Mouse (Mus musculus): ENCODE data around the gene Gm16181.

The Gm16181 gene

DNA sequence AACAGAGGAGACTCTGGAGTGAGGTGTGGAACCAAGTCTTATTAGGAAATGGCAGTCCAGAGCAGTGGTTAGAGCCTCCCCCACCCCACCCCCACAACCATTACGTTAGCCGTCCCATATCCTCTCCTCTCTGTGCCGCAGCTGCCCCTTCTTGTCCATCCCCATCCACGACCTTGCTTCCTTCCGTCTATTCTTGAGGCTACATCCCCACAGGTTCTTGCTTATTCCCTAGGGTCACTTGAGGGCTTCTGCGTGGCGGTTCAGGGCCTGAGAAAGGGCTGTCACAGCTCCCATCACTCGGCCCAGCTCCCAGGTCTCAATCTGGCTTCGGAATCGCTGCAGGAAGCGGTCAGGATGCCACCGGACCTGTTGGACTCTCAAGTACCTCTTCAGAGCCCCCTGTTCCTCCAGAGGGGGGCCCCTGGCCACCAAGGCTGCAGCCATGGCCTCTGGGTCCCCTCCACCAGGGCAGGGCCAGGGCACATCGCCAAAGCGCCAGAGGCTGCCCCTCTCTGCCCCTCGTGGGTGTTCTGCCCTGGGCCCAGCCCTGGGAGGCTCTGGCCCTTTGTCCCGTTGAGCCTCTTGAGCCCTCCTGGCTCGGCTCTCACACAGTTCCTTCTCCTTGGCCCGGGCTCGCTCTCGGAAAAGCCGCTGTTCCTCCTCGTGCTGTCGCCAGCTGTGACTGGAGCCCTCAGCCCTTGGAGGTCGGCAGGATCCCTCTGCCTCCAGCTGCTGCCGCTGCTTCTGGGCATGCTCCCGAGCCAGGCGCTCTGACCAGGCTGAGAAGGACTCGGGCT, at the start of gene Gm16181:
Gm16181 (plus strand) TSS at position 679 of the 797 bp plus-strand sequence.
- peak; percentile 38 for DNase-seq

DNA sequence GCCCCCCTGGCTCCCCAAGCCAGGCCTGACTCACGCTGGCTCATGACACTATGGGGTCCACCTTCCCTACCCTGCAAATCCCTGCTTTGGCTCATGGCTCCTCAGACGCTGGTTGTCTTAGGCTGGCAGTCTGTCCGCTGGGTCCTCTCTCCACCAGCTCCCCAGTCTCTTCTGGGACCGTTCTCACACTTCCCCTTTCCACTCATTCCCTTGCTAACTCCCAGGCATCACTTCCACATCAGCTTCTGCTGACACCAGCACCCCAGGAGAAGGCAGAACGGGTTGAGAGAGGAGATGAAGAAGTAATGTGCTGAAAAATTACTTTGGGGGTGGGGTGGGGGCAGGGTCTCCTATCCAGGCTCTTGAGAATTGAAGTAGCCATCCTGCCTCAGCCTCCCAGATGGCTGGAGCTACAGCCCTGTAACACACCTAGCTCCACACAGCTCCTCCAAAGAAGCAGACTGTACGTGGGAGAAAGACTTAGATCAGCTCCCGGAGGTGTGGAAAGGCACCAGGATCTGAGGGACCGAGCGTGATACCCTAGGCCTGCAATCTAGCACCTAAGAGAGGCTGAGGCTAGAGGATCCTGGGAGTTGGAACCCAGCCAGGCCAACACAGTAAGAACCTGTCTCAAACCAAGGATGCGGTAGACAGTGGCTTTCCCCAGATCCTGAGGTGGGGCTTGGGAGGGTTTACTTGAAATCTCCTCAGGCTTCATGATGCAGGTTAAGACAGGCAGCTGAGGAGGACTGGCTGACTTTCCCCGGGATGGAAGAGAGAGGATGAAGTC, 48.0 kb upstream of the Gm16181 start:
- DNase-seq, result no peak

DNA sequence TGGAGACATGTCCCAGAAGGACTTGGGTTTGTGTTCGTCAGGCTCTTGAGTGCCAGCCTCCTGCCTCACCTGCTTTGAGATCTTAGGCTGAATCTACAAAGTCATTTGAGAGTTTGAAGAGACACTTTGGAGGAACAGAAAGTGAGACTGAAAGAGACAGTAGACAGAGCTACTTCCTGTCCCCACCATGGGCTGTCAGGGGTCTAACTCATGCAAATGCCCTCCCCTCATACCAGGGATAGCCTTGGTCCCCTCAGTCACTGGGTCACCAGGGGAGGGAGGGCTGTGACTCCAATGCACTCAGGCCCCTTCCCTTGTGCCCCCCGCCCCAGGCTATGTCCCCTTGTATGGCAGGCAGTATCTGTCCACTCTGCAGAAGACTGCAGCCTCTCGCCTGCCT, 47.3 kb upstream of the Gm16181 start:
- DNase-seq, result no peak

DNA sequence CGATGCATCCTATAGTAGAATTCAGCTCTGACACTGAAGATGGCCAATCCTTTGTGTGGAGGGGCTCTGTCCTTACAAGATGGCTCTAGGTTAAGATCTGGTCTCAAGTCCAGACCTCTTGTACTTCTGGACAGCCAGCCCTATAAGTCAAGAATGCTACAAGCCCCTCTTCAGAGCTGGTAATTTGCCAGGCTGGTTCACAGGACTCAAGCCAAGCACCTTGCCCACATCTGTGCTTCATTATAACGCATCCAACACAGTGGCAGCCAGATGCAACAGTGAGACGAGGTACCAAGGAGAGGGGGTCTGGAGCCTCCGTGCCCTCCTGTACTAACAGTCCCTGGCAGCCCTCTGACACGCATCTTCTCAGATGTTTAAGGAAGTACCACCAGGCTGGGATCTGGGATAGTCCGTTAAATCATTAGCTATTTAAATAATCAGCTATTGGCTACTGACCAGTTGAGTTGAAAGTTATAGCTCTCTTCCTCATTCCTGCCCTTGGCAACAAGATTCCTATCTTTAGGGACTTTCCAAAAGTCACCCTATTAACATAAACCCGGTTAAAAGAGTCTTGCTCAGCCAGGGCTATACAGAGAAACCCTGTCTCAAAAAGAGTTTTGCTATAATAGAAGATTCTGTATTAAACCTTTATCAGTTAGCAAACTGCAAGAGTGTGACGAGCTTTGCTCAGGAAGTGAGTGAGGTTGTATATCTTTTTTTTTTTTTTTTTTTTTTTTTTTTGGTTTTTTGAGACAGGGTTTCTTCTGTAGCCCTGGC, 46.2 kb upstream of the Gm16181 start:
- no peak for DNase-seq

DNA sequence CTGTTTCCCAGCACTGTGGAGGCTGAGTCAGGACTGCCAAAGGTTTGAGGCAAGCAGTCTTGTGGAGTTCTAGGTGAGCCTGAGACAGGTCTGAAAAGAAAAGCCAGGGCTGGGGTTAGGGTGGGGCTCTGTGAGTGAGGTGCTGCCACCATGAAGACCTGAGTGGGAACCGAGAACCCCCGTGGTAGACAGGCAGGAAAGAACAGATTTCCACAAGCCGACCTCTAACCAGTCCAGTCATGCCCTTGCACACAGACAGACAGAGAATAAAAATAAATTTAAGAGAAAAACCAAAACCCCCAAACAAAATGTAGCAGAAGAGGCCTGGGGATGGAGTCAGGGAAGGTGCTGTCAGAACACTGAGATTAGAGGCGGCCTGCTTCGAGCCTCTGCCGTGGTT, 45.3 kb upstream of the Gm16181 start:
- DNase-seq, result no peak

DNA sequence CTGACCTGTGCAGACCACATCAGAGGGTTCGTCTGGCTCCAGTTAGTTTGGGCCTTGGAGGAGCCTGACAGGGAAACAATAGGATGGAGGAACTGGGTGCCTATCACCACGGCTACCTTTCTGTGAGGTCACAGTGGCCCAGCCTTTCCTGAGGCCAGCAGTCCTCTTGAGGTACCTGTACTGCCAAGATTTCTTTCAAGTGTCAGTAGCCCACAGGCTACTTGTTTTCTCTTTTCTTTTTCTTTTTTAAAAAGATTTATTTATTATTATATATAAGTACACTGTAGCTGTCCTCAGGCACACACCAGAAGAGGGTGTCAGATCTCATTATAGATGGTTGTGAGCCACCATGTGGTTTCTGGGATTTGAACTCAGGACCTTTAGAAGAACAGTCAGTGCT, 44.7 kb upstream of the Gm16181 start, which contains the start of gene Aif1:
Aif1 (minus strand) TSS at position 101 of the 400 bp plus-strand sequence.
- DNase-seq, result no peak

DNA sequence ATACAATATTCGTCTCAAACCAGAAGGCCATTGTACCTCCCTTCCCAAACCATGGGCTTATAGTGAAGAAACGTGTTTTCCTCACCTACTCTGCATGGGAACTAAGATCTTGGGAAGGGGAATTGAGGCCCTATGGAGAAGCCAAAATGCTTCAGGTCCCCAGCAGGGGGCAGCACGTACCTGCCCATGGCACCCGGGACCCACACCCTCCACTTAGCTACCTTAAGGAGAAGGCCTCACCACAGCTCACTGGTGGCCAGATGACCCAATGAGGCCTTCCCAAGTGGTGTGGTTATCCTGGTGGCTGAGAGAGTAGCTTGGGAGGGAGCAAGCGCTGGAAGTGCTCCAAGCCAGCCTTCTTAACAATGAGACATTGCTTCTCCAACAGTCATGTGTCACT, 42.1 kb upstream of the Gm16181 start:
- peak; percentile 94 for DNase-seq

DNA sequence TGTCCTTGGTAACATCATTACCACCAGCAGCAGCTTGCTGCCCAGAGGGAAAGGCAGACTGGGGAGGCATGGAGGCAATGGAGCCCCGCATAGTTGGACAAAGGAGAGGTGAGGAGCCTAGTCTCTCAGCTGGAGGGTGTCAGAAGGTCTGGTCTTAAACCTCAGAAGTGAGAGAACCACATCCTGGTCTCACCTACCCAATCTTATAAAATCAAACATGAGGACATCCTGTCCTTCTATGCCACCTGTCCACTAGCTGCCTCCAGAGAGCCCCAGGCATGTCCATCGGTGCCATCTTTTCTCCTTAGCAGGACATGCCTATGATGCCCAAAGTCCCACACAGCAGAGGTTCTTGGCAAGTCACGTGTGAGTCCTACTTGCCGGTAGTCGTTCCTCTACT, 40.5 kb upstream of the Gm16181 start:
- DNase-seq, result no peak

DNA sequence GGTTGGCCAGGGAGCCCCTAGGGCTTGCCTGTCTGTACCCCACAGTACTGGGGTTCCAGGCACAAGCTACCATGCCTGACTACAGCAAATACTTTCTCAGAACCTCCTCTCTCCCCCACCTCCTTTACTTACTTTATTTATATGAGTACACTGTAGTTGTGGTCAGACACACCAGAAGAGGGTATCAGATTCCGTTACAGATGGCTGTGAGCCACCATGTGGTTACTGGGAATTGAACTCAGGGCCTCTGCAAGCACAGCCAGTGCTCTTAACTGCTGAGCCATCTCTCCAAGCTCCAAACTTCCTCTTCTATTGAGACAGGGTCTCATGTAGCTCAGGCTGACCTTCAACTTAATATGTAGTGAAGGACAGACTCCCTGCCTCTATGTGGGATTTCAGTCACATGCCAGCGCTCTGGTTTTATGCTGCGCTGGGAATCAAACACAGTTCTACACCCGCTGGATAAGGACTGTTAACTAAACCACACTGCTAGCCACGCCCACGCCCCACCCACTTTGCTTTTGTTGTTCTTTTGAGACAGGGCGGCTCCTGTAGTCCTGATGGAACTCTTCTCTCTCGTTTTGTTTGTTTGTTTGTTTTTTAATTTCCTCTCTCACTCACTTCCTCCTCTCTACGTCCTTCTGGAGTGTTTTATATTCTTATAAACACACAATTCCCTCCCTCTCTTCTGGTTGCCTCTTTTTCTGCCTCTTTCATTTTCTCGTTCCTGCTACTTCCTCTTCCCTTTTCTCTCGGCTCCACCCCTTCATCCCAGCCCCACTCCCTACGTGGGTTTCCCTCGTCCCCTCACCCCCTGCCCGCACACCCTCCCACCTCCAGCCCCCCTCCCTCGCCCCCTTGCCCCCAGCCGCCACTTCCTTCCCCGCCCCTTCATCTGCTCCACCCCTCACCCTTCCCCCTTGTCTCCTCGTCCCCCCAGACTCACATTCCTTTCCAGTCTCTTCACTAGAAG, 34.7 kb upstream of the Gm16181 start:
- peak; percentile 96 for DNase-seq

DNA sequence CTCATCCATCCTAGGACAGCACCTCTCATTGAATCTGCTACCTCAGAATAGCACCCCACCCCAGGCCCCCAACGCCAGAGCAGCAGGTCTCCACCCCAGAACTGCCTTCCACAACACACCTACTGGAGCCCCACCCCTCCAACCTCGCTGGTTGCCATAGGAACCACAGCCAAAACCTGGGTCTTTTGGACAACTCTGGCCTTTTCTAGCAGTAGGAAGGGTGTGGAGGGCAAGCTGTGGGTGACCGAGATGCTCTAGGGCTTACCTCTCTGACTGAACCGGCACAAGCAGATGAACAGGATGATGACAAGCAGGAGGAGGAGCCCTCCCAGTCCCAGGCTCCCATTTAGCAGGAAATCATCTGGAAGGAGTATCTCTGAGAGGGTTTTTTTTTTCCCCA, 34.0 kb upstream of the Gm16181 start:
- DNase-seq, result peak; percentile 79

DNA sequence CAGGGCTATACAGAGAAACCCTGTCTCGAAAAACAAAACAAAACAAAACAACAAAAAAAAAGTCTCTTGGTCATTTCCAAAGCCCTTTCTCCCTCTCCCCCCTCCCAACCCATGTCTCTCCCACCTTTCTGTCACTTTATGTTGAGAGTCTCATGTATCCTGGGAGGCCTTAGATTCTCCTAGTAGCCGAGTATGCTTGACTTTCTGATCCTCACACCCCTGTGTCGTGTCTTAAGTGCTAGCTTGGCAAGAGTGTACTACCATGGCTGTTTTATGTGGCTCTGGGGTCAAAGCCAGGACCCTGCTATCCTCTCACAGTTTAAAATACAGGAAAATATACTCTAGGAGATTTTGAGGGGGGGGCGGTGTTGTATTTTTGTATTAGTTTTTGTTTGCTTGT, 33.3 kb upstream of the Gm16181 start:
- no peak for DNase-seq

DNA sequence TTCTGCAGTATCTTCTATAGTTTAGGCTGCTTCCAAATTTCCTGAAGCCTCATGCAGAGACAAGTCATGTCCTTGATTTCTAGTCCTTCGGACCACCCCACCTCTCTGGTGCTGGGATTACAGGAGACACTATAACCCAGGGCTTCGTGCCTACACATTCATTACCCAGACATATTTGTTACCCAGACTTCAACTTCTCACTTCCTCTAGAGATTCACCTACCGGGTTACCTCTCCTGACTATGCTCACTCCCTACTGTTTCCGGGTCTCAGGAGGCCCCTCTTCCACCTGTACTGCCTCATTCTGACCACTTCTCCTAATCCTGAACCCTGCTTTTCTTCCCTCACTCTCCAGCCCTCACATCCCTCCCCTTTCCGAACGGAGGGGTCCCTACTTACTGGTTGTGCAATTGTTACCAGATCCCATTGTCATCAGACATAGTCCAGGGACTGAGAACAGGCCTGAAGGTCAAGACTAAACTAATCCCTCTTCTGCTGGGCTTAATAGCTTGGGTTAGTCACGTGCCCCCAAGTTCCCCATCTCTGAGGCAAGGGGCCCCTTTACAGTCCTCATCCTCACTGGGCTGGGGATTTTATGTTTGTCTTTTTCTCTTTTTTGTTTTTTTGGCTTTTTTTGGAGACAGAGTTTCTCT, 32.5 kb upstream of the Gm16181 start, which contains the start of gene Lst1:
Lst1 (minus strand) TSS at position 481 of the 652 bp plus-strand sequence.
- DNase-seq, result no peak

DNA sequence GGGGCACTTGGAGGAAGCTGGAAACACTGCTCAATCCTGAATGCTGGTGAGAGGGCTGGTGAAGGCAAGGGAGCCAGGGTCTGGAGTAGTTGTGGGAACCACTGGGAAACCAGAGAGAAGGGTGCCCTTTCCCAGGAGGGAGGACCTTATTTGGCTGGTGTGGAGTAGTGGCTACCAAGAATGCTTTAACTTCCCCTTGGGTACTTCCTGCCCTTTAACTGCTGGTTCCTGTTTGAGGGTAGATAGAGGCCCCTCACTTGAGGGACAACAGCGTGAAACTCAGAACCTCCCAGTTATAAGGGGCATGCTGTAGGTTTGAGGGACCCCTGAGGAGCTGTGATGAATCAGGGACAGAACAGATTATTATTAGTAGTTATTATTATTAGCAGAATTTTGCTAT, 31.4 kb upstream of the Gm16181 start:
- no peak for DNase-seq

DNA sequence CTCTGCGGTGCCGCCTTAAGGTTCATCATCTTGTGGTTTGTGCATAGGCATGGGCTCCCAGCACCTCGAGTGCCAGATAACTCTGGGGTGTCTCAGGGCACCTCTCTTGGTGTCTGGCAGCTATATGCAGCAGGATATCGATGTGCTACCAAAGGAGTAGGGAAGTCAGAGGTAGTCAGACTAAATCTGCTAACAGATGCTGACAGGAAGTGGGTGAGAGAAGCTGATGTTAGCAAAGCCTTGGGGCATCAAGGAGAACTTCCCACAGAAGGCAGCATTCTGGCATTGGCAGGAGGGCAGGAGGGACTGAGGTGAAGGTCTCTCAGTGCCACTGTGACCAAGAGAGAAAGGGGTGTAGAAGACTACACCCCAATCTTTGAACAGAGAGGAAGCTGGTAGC, 30.5 kb upstream of the Gm16181 start:
- DNase-seq, result peak; percentile 66

DNA sequence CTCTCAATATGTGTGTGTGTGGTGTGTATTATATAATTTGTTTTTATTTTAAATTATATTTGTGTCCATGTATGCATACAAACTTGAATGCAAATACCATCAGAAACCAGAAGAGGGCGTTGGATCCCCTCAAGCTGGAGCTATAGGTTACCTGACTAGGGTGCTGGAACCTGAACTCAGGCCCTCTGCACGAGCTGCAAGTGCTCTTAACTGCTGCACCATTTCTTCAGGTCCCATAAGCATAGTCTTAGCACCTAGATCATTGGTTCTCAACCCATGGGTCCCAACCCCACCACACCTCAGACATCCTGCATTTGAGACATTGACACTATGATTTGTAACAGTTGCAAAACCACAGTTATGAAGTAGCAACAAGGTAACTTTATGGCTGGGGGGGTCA, 28.9 kb upstream of the Gm16181 start:
- DNase-seq, result no peak

DNA sequence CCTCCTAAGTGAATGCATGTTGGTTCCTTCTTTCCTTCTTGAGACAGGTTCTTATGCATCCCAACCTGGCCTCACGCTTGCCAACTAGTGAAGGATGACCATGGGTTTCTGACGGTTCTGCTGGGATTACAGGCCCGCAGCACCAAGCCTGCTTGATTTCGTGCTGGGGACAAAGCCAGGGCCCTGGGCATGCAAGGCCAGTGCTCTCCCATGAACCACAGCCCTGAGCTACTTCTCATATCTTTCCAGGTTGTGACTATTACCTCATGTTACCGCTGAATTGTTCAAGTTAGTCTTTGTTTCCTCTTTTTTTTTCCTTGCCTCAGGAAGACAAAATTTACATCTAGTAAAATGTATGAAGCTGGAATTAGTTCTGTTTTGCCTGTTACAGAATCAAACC, 27.7 kb upstream of the Gm16181 start:
- peak; percentile 31 for DNase-seq

DNA sequence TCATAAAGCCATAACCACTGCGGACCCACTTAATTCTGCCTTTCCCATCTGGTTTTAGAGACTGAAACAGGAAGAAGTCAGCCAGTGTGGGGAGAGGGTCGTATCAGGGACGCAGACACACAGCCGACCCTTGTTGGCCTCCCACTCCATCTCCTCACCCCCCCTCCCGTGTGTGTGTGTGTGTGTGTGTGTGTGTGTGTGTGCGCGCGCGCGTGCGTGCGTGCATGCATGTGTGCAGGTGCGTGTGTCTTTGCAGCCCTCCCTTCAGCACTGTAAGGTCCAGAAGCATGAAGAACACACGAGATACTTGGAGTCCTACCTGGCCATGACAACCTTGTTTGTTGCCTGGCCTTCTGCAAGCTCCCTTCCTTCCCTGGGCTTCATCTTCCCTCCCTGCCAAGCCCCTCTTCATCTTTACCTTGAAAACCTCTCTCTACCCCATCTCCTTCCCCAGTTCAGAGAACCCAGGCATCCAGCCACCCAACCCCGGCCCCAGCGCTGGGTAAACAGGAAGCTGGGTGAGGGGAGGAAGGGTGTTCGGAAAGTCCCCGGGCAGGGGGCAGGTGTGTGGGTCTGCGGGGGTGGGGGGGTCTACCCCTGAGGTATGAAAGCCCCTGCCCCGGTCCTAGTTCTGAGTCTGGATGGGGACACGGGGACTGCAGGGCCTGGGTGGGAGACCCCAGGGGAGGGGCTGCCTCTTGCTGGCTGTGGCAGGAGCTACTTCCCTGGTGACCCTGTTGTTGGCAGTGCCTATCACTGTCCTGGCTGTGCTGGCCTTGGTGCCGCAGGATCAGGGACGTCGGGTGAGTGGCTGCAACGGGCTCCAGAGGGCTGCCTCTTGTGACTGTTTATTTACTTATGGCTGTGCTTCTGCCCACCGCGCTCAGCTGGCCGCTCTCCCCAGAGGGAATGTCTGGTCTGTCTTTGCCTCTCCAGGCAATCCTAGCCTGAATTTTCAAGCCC, 26.5 kb upstream of the Gm16181 start, which contains the start of gene Ltb:
Ltb (plus strand) TSS at position 559 of the 963 bp plus-strand sequence.
- peak; percentile 89 for DNase-seq

DNA sequence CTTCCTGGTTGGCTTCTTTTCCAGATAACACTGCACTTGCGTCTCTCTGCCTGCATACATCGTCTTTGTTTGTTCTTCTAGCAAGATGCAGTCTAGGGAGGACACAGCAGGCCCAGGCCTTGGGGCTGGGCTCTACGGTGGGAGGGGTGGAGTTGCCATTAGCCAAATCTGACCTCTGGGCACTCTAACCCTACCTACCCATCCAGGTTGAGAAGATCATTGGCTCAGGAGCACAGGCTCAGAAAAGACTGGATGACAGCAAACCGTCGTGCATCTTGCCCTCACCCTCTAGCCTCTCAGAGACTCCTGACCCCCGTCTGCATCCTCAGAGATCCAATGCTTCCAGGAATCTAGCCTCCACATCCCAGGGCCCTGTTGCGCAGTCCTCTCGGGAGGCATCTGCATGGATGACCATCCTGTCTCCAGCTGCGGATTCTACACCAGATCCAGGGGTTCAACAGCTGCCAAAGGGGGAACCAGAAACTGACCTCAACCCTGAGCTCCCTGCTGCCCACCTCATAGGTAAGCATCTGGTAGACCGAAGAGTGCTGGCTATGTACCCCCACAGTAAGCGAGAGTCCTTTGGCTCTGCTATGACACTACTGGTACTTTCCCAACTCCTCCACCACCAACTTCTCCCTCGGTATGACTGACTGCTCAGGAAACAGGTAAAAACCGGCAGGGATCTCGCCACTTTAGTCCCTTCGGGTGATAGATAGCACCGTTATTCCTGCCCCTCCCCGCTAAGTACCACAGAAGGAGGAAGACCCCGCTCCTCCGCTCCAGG, 25.6 kb upstream of the Gm16181 start:
- DNase-seq, result peak; percentile 62

DNA sequence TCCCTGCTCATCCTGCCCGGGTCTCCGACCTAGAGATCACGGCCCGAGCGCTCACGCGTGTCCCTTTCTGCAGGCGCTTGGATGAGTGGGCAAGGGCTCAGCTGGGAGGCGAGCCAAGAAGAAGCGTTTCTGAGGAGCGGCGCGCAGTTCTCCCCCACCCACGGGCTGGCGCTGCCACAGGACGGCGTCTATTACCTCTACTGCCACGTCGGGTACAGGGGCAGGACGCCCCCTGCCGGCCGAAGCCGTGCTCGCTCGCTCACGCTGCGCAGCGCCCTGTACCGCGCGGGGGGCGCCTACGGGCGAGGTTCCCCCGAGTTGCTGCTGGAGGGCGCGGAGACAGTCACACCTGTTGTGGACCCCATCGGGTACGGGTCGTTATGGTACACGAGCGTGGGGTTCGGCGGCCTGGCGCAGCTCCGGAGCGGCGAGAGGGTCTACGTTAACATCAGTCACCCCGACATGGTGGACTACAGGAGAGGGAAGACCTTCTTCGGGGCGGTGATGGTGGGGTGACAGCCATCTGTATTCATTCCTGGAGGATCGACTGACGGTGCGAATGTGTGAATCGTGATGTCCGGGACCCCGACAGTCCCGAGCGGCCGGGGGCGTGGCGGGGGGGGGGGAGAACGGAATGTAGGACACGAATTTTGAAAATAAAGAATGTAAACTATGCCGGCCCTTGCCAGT, 24.9 kb upstream of the Gm16181 start:
- DNase-seq, result peak; percentile 99
